Mouse (Mus musculus): ENCODE measurements at regions not wholly inside any gene's neighbourhood (a gene's known extent, or its start where the extent isn't known, plus 50 kb on each side); places are given as distances from the start of the nearest gene placed in this dataset.

DNA sequence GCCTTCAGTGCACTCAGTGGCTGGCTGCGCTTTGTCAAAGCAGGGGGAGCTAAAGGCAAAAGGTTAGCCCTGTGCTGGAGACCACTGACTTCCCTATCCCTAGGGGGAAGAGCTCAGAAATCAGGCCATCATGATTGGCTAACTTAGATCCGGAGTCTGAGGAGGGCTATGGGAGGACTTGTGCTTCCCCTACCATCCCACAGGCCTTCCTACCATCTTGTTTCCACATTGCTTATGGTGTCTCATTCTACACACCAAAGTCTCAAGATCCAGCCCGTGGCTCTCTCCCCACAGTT is 72.9 kb upstream of the 1700024P04Rik start:
- no peak for DNase-seq

GRCm38 (mm10) chr13:99056432-99057292 is 72.3 kb upstream of the 1700024P04Rik start:
- DNase-seq: no peak

GRCm38 (mm10) chr13:99055609-99056321 is 71.4 kb upstream of the 1700024P04Rik start:
- peak; percentile 48 for DNase-seq

DNA sequence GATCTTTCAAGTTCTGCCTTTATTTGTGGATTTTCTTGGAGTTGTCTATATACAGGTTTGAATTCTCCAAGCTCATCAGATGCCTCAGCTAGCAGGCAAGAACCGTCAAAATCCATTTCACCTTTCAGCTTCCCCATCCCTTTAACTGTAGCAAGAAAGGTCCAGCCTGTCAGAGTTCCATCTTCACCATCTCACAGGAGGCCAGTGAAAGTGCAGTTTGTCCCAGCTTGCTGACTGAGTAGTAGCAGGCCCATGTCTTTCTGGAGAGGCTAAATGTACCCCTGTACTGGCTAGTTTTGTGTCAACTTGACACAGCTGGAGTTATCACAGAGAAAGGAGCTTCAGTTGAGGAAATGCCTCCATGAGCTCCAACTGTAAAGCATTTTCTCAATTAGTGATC is 67.7 kb upstream of the 1700024P04Rik start:
- no peak for DNase-seq

DNA sequence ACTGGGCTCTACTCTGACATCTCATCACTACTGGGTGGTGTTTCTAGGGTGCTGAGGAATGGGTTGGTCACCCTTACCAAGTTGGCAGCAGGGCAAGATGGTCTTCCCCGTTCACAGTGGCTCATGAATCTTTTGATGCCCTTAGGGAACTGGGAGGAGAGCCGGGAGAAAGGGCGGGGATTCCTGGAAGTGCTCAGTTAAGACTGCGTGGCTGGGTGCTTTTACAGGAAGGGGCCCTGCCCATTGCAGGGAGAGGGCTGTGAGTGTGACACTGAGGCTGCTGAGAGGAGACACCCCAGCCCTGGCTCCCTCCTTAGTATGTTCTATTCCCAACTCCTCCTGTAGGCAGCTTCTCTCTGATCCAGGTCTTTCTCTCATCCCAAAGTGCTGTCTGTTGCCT is 65.3 kb upstream of the 1700024P04Rik start:
- DNase-seq: no peak

DNA sequence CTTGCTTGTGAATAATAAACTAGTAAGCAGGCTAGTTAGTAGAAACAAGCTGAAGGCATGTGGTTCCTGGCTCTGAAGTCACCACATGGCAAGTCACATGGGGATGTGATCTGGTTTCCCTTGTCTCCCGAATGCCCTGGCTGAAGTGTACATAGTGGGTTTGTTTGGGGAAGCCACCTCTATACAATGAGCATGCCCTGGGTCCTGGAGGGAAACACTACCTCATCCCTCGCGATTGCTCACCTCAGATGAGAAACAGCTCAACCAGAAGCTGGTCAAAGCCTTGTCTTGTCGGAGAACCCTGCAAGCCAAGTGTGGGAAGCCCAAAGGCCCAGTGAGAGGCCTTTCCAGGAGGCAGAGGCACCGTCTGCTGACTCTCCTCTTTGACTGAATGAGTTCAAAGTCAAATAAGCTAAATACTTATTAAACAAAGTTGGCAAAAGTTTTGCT is 64.3 kb upstream of the 1700024P04Rik start:
- DNase-seq: no peak

GRCm38 (mm10) chr13:99047219-99047618 is 62.9 kb upstream of the 1700024P04Rik start:
- DNase-seq: no peak

DNA sequence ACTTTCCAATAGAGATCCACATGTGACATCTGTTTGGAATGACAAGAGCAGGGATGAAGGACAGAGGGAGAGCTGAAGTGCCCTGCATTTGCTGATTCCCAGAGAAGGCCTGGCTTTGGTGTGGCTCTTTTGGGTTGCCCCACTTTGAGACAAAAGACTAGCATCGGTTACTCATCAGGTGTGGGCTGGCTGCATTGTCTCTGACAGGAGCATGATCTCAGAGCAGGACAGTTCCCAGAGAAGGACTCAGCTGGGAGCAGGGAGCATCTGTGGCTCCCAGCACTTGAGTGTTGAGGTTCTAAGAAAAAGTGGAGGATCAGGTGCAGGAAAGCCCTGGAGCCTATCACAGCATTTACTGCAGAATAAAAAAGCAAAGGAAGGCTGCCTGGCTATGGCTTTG is 62.4 kb upstream of the 1700024P04Rik start:
- DNase-seq: no peak

- DNase-seq: no peak
Measured at GRCm38 (mm10) chr13:99042086-99042485, 57.7 kb upstream of the 1700024P04Rik start.

GRCm38 (mm10) chr13:99041256-99041655 is 56.9 kb upstream of the 1700024P04Rik start:
- DNase-seq: no peak

DNA sequence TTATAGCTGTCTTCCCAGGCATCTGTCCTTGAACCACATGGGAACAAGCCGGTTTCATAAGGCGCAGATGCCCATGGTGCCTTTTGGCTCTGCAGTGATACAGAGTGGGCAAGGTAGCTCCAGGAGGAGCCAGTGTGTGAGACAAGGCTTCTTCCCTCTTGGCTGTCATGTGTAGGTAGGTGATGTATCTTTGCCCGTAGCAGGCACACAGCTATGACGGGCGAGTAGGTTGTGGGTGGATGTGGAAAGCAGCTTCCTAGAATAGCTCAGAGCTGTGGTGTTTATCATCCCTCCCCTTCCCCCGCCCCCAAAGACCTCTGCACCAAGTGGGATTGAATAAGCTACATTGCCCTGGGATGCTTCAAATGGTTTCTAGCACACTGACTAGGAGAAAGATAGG is 56.5 kb upstream of the 1700024P04Rik start:
- DNase-seq: no peak

- DNase-seq: no peak
Measured at GRCm38 (mm10) chr13:99040171-99040570, 55.8 kb upstream of the 1700024P04Rik start.

DNA sequence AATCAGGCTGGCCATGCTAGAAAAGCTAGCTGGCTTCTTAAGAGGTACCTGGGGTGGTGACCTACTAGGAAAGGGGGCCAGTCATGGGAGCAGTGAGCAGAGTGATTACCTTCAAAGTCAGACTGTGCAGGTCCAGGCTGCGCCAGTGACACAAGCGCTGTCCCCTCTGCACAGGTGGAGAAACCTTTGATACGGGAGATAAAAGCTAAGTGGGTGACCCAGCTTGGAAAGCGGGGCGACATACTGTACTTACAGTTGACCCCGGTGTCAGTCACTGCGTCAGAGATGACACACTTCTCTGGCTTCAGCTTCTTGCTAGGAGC is 54.7 kb upstream of the 1700024P04Rik start:
- DNase-seq: no peak

DNA sequence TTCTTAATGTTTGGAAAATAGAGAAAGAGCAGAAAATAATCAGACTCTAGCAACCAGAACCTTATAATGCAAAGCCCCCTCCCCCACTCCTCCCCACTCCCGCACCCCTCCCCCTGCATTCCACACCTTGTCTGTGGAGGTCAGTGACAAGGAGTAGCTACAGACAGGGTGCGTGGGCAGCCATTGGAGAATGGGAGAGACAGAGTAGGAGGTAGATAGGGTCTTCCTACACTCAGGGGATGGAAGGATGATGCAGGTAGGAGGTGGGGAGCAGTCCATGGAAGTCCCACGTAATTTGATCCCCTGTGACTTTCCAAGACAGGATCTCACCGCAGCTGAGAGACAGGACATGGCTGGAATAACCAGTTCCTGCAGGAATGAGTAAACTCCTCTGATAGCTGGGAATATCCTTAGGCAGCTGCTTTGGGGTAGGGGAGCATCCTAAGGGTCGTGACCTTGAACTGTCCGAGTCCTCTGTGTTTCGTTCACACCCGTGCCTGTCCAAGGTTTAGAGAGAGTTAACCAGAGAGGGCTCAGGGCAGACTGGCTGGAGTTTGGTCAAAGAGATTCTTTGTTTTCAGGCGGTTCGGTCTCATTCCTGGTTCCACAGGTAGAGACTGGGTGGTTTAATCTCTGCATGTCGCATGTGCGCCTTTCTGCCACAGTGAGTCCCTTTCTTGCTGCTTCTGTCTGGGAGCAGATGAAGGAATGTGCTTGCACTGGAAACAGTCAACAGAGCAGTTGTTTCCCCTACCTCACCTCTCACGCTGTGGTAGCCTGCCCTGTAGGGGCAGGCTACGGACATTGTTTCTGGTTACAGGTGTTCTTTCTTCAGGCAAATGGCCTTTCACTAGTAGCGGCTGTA is 54.1 kb upstream of the 1700024P04Rik start:
- DNase-seq: no peak

GRCm38 (mm10) chr13:99037131-99037530 is 52.8 kb upstream of the 1700024P04Rik start:
- DNase-seq: no peak
